Mouse (Mus musculus): Measurements from ENCODE around the gene Aff1. TPM values are rescaled to one million over a fixed set of nuclear protein-coding genes. Genes with fewer than 3 reads are reported as not detected.

Gene Aff1
- total RNA-seq, 2 experiments from 2014 or later = 184 to 262 TPM

DNA sequence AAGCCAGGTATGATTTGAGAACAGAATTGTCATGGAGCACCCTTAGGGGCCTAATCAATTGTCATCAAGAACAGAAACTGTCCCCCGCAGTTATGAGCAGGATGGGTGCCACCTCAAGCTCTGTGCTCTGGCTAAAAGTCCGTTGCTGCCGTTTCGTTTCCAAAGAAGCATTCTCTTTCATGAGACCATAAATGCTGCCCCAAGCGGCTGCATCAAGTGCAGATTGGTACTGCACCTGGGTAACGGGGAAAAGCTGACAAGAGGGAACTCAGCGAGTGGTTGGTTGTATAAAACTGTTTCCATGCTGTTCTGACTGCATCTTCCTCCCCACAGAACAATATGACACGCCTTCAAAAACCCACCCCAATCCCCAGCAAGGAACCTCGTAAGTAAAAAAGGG is 126.4 kb downstream of the Aff1 start:
- no peak for ATAC-seq (replicated peaks; ENCODE audit: low FRiP score, poor library complexity, severe bottlenecking)

DNA sequence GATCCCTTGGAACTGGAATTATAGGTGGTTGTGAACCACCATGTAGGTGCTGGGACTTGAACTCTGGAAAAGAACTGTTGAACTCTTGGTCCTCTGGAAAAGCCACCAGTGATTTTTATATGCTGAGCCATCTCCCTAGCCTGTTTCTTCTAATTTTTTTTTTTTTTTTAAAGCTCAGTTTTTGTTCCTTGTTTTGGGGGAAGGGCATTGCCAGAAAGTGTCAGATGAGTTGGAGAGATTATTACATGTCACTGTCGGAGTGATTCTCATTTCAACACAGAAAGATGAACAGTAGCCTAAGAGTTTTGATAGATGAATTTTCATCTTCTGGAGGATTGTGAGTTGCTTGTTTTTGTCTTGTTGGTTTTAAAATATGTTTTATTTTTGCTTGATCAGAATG is 127.5 kb downstream of the Aff1 start:
- no peak for ATAC-seq (replicated peaks; ENCODE audit: low FRiP score, poor library complexity, severe bottlenecking)

DNA sequence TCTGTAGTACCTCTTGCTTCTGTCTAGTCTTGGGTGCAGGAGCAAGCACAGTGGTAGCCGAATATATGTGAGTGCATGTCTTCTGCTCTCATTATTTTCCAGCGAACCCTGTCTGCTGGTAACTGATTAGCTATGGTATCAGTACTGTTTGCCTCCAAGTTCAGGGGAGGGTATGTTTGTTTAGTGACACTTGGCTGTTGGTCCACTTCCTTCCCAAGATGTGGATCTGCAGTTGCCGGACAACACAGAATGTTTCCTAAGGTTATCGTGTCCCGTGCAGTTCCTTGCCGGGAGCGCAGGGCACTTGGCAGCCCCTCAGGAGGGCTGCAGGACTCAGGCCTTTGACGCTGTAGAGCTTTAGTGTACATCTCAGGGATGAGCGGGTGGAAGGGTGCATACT is 128.9 kb downstream of the Aff1 start:
- no peak for ATAC-seq (replicated peaks; ENCODE audit: low FRiP score, poor library complexity, severe bottlenecking)

DNA sequence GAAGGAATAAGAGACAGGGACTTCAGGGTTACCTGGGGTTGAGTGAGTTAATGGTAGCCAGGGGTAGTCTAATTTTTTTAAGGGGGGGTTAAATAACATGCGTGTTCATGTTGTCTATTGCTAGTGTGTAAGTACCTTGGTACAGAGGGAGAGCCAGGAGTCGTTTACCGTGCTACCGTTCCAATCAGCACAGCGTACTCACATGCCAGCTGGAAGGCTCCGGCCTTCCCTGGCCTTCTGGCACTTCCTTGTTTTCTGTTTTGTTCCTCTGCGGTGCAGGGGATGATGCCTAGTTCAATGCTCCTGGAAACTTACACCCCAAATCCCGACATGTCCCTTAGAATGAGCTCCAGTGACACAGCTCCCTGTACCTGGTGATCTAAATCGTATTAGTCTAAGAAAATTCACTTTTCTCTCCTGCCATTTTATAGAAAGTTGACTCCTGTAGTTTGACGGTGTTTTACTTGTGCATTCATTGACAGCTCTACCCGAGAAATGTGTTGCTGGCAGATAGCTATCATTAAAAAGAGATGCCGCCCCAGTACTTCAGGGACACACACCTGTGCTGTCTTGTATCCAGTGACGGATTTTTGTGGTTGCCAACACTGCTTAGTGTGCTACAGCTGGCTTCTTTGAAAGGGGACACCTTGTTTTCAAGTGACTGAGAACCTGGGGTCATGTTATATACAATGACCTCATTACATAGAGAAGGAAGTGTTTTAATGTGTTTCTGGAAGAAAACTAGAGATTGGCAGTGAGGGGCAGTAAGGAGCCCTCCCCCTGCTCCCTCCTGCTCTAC is 129.5 kb downstream of the Aff1 start:
- no peak for ATAC-seq (replicated peaks; ENCODE audit: low FRiP score, poor library complexity, severe bottlenecking)

DNA sequence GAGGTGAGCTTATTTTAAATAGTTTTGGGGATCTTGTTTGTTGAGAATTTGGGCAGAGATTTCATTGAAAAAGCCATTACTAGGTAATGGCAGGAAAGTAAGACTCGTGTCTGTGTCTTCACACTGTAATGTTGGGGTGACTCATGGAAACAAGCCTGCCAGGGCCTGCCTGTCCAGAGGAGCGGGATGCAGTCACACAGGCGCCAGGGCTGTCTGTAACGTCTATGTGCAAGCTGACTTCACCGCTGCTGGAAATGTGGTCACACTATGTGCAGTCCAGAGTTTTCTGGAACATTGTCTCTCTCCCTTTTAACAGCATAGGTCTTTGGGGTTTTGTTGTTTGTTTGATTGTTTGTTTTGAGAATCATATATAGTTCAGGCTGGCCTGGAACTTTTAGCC is 130.8 kb downstream of the Aff1 start:
- no peak for ATAC-seq (replicated peaks; ENCODE audit: low FRiP score, poor library complexity, severe bottlenecking)

DNA sequence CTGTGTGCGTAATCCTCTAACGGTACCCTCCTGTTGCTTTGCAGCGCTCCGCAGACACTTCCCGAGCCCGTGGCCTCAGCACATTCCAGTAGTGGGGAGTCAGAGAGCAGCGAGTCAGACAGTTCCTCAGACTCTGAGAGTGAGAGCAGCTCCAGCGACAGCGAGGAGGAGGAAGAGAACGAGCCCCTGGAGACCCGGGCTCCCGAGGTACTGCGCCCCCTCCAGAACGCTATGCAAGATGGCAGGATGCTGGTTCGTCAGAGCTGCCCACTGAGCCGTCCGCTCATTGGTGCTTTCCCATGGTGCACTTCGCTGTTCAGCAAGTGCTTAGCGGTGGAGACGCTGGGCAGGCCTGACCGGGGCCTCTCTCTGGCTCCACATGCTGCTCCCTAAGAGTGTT is 136.1 kb downstream of the Aff1 start:
- no peak for ATAC-seq (replicated peaks; ENCODE audit: low FRiP score, poor library complexity, severe bottlenecking)

DNA sequence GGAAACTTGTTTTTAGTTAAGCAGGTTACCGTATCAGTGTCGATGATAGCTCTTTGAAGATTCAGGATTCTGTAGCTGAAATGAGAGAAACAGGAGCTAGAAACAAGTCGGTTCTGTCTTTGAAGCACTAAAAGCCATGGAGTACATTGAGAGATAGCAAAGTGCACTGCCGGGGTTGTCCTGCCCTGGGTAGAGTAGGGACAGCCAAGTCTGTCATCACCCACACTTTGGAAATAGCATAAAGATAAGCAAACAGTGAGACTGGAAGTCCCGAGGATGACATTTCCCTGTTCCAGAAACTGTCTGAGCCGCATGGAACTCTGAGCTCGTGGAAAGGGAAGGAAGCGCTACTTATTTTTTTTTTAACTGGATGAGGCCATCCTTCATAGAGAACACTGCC is 136.6 kb downstream of the Aff1 start:
- no peak for ATAC-seq (replicated peaks; ENCODE audit: low FRiP score, poor library complexity, severe bottlenecking)

DNA sequence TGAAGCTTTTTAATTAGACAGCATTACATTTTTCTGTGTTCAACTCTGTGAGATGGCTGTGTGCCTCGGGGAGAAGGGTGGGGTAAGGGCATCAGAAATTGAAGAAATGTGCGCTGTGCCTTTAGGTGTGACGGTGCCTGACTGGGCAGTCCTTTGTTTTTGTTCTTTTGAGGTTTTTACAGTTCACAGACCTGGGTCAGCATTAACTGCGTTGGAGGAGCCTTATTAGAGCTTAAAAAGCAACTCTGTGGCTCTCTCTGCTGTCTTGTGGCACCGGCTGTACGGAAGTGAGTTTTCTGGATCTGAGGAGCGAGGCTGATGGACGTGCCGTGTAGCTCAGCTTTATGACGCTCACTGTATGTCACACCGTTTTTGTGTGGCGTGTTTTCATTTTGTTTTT is 137.0 kb downstream of the Aff1 start:
- ATAC-seq (replicated peaks; ENCODE audit: low FRiP score, poor library complexity, severe bottlenecking) = no peak

DNA sequence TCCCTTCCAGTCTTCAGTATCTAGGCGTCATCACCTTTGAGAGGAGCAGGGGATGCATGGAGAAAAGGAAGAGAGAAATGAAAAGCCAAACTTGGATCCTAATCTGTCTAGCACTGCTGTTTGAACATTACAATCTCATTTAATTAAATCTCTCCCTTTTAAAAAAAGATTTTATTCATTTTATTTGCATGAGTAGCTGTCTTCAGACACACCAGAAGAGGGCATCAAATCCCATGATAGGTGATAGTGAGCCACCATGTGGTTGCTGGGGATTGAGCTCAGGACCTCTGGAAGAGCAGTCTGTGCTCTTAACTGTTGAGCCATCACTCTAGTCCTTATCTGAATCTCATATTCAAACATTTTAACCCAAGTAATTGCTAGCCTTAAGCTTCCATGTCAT is 138.7 kb downstream of the Aff1 start:
- ATAC-seq (replicated peaks; ENCODE audit: low FRiP score, poor library complexity, severe bottlenecking) = no peak

DNA sequence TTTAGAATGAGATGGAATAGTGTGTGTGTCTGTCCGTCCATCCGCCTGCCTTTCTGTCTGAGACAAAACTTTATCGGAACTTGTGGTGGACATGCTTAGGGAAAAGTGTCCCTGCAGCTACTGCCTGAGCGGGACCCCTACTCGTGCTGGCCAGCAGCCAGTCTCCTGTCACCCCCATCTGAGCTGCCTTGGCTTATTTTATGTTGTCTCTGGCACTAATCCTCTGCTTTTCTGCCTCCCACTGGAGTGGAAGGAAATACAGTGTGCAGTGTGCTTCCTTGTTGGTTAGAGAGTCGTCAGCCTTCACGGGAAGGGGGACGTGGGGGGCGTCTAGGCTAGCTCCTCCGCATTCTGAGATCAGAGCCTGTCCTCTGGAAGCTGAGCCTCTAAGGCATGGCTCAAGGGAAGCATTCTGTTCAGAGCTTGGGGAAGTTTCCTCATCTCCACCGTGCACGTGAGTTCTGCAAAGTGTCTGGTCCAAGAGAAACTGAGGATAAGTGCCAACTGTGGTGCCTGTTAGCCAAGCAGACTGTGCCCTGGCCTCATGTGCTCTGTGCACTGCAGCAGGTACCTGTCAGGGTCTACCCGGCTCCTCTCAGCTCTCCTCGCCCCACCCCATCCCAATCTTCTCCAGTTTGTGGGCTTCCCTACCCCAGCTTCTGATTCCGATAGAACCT is 143.4 kb downstream of the Aff1 start:
- ATAC-seq (replicated peaks; ENCODE audit: low FRiP score, poor library complexity, severe bottlenecking) = no peak

DNA sequence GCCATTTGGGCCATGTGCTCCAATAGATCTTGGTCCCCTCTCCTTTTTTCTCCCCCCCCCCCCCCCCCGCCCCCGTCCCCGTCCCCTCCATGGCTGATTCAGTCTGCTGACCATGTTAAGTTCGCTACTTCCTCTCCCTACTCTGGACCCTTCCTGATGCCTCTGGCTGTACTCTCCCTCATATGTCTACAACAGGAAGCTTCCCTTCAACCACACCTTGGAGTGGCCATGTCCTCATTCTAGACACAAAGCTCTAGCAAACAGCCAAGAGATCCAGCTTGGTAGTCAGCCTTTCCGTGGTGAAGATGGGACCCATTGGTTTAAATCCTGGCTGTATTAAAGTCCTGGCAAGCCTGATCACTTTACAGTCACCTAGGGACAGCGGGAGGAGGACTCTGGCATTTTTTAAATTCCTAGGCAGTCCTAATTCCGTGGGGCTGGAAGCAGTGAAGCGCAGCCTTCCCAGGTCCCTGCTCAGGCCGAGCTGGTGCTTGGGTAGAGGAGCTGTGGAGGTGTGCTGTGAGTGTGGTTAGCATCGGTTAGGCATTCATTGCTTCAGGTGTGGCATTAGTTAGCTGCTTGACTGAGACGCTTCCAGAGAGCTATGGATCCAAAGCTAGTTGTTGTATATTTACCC is 144.1 kb downstream of the Aff1 start:
- ATAC-seq (replicated peaks; ENCODE audit: low FRiP score, poor library complexity, severe bottlenecking) = no peak

DNA sequence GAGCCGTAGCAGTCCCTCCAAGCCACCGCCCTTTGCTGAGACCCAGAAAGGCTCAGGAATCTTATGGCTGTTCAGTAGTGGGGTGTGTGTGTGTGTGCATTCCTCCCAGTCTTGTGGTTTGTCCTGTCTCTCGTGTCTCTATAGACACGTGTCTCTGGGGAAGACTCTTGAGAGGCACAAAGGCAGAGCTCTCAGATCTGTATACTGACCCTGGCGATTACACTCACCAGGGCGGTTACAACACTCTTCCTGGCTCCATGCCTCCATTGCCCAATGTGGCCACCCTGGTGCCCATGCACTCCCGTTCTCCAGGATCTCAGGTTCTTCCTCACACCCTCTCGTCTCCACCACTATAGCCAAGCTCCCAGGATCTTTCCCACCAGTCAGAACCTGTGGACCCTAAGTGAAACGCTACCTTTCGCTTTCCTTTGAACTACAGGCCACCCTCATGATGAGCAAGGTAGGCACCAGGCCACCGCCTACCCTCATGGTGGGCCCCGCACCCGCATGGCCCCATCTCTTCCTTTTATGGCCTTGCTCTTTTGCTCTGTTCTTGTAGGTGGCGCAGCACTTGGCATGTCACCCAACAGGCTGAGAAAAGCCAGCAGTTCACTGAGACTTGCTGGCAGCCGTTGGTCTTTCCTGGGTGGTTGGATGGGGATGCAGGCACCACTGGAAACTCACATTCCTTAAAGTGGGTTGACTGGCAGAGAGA is 146.5 kb downstream of the Aff1 start:
- no peak for ATAC-seq (replicated peaks; ENCODE audit: low FRiP score, poor library complexity, severe bottlenecking)

DNA sequence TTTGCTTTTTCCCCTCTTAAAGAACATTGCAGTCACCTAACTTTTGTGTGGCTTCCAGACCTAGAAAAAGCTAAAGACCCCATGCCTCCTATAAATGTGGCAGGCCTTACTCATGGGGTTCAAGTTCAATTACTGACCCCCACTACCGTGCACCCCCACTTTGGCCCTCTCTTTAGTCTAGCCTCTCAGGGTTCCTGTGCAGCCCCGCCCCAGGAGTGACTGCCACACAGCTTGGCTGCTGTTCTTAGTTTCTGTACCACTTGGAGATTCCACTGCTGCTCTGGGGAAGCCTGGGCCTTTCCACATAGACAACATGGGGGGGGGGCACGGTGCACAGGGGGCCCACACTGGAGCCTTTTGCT is 147.1 kb downstream of the Aff1 start:
- ATAC-seq (replicated peaks; ENCODE audit: low FRiP score, poor library complexity, severe bottlenecking) = no peak

DNA sequence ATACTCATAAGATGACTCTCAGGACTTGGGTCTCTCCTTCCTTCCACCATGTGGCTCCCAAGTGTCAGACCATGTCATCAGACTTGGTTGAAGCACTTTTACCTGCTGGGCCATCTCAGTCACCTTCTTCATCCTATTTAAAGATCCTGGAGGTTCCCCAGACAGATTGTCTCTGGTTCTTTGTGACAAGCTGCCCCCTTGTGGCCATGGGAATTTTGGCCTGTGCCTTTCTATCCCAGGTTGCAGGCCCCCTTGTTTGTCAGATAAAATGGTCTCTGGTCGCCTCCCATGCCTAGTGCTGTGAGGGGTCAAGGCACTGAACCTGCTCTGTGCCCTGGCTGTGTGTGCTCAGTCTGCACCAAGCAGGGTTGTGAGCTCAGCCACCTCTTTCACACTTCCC is 151.8 kb downstream of the Aff1 start:
- peak; percentile 32; the same call in 1 of the 2 replicates for ATAC-seq (replicated peaks; ENCODE audit: low FRiP score, poor library complexity, severe bottlenecking)

DNA sequence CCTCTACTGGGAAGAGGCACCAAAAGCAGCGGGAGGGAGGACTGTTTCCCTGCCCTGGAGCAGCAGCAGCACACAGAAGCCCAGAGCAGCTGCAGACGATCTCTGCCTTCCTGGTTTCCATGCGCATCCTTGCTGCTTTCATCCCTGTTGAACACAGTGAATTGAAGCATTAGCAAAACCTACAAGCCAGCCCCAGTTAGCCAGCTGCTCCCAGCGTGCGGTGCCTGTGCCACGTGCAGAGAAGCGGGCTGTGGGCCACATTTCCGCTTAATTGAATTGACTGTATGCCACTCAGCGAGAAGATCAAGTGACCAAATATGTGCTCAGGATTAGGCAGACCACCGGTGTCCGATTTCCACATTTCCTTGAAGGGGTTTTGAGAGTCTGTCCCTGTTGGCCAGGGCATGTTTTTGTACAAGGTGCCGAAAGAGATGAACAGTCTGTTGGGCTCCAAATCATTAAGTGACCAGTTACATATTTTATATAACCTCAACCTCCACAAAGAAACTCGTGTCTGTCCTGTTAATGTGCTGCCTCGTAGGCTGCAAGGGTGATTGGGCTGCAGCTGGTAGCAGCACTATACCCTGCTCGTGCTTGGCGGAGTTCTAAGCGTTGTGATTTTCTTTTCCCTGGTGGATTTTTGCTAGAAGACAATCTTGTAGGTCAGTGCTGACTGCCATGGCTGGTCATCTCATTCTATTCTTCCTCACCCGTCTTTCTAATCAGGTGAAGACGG is 153.4 kb downstream of the Aff1 start:
- no peak for ATAC-seq (replicated peaks; ENCODE audit: low FRiP score, poor library complexity, severe bottlenecking)

DNA sequence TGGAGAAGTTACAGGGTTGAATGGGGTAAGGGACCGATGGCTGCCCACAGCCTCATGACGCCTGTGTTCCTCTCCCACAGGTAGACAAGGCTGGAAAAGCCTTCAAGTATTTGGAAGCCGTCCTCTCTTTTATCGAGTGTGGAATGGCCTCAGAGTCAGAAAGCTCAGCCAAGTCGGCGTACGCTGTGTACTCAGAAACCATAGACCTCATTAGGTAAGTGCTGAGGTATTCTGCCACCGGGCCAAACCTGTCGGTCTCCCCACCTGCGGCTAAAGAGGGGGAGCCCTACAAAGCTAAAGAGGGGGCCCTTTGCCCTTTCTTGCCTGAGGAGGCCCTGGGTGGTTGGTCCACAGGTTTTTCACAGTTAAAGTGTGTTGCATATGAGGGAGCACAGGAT is 154.0 kb downstream of the Aff1 start:
- no peak for ATAC-seq (replicated peaks; ENCODE audit: low FRiP score, poor library complexity, severe bottlenecking)

DNA sequence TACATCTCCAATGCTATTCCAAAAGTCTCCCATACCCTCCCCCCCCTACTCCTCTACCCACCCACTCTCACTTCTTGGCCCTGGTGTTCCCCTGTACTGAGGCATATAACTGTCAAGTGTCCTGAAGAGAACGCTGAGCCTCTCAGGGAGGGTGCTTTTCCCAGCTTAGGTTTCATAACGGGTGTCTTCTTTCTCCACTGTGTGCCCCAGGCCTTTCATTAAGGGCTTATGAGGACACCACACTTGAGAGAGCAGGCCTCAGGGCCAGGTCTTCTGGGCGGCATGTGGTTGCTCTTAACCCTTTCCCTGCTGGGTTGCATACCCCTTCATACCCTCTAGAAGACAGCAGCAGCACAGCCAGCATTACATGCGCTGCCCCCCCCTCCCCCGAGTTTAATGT is 154.4 kb downstream of the Aff1 start:
- no peak for ATAC-seq (replicated peaks; ENCODE audit: low FRiP score, poor library complexity, severe bottlenecking)

DNA sequence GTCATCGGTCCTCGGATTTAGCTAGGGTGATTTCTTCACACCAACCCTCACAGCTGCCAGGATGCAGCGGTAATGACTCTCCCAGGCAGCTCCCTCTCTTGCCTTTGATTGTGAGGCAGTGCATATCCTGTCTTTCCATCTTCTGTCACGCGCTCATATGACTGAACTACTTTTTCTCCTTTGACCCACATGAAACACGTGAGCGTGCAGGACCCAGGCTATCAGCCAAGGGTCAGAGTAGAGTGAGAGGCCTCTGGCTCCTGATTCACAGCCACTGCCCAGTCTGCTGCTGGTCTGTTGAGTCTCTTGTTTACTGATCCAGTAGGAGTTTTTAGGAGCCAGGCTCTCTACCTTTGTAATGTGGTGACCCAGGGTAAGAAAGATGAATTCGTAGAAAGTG is 156.4 kb downstream of the Aff1 start:
- no peak for ATAC-seq (replicated peaks; ENCODE audit: low FRiP score, poor library complexity, severe bottlenecking)

DNA sequence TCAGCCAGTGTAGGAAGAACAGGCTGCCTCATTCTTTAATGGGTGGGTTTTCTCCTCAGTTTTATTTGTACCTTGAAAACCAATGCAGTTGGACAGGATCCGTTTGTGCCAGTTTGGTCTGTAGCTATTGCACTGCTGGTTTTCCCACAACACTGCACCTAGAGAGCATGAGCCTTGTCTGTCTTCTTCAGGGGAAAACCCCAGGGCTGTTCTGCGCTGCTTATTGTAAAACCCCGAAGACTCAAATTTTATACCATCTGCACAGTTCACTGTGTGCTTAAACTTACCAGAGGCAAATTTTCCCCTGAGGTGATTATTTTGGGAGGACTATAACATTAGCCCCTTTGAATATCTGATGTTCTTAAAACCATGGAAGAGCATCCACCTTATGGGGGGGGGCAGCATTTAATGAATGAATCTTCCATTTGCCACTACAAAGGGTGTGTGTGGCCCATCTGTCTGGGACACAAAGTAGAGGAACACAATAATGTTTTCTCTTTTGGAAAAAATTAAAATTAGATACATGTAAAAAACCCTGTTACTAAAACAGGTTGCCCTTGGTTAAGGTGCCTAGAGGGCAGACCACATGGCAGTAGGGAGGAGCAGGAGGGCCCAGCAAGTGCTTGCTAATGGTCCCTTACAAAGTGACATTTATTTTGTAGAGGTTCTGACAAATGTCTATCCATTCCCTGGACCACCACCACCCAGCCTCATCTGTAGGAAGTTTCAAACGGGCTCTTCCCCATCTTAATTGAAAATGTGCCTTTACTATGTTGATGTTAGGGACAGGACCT is 160.8 kb downstream of the Aff1 start:
- no peak for ATAC-seq (replicated peaks; ENCODE audit: low FRiP score, poor library complexity, severe bottlenecking)
